Mouse (Mus musculus) thymus, adult 2 months (tissue): ENCODE measurements around the gene Tnrc6c.

Experiments
- CTCF ChIP-seq: fragments of 200-500 bp; IDR thresholded peaks from 2 replicates; pipeline ENCODE4 v1.5.1; 2012; ENCODE audit warnings: mild to moderate bottlenecking, control low read depth, low read length, moderate library complexity, borderline replicate concordance; ENCODE audit not compliant: control insufficient read depth, poor library complexity, insufficient read depth; ENCODE audit errors: extremely low read depth
- POLR2A ChIP-seq: fragments of 200-500 bp; IDR thresholded peaks from 2 replicates; pipeline ENCODE4 v1.6.1; 2012; ENCODE audit warnings: mild to moderate bottlenecking, low read length, control low read depth, moderate library complexity; ENCODE audit not compliant: control insufficient read depth, poor library complexity, insufficient read depth; ENCODE audit errors: extremely low read depth

DNA sequence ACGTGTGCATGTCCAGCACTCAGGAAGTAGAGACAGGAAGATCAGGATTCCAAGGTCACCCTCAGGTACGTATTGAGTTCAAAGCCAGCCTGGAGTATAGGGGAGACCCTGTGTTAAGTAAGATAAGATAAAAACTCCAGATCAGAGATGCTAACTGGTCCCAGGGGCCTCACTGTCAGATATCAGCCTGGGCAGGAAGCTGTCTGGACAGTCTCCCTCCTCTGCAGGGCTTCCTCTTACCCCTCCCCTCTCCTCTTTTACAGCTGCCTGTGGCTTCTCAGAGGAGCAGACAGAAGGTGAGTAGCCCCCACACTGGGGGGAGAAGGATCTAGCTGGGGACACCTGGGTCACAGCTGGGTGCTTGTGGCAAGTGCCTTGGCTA, 144.1 kb downstream of the Tnrc6c start:
- TF ChIP-seq CTCF = no peak
- TF ChIP-seq POLR2A = no peak
